Mouse (Mus musculus) CH12.LX (cell line): ENCODE measurements at regions not wholly inside any gene's neighbourhood (a gene's known extent, or its start where the extent isn't known, plus 50 kb on each side); places are given as distances from the start of the nearest gene placed in this dataset.

Experiments
- DNase-seq: peaks from one replicate; pipeline ENCODE4 v3.0.0-alpha.2; 2013; ENCODE audit errors: extremely low read depth
- H3K27ac ChIP-seq: 2 replicates; pipeline ENCODE4 v1.5.1; 2012; ENCODE audit warnings: low read depth, mild to moderate bottlenecking, control low read depth, moderate library complexity; ENCODE audit not compliant: insufficient read depth
- H3K27me3 ChIP-seq: replicated peaks from 2 replicates; pipeline ENCODE3; 2012; ENCODE audit warnings: inconsistent platforms
- H3K36me3 ChIP-seq, 2 experiments: replicated peaks in 1 of 2; 2 replicates each; pipeline versions ENCODE3 to v1.6.1; 2012; ENCODE audit warnings: inconsistent platforms in 1 of 2, low read length in 1 of 2, mild to moderate bottlenecking in 1 of 2, mixed read lengths in 1 of 2, moderate library complexity in 1 of 2; ENCODE audit not compliant: control insufficient read depth in 1 of 2, insufficient read depth in 1 of 2
- H3K4me1 ChIP-seq, 2 experiments: 2 replicates each; pipeline ENCODE4 v1.6.1; 2012; ENCODE audit warnings: inconsistent platforms in 1 of 2, moderate library complexity in 1 of 2; ENCODE audit not compliant: insufficient read depth in 2 of 2, control insufficient read depth in 1 of 2
- H3K4me2 ChIP-seq: 2 replicates; pipeline ENCODE4 v1.6.1; 2012; ENCODE audit warnings: low read depth, mild to moderate bottlenecking, control low read depth; ENCODE audit not compliant: poor library complexity, insufficient read depth, severe bottlenecking
- H3K4me3 ChIP-seq, 3 experiments: fragments of 150-350 bp in 1 of 3; sonication (generic) in 1 of 3; replicated peaks in 1 of 3; 2 replicates each; pipeline versions ENCODE3 to v1.5.1; 2011 to 2012; ENCODE audit warnings: low read depth in 2 of 3, low read length in 2 of 3, mild to moderate bottlenecking in 2 of 3, moderate library complexity in 2 of 3, control low read depth in 1 of 3, improper control_type of control experiment in 1 of 3, inconsistent platforms in 1 of 3, mixed read lengths in 1 of 3; ENCODE audit not compliant: poor library complexity in 1 of 3
- H3K79me2 ChIP-seq: replicated peaks from 2 replicates; pipeline ENCODE4 v1.6.1; 2012; ENCODE audit warnings: mild to moderate bottlenecking, moderate library complexity; ENCODE audit not compliant: control insufficient read depth, poor library complexity, insufficient read depth, severe bottlenecking; ENCODE audit errors: extremely low read depth
- H3K9ac ChIP-seq: 2 replicates; pipeline ENCODE4 v1.6.1; 2012; ENCODE audit warnings: low read depth, mild to moderate bottlenecking, control low read depth, moderate library complexity; ENCODE audit not compliant: insufficient read depth
- H3K9me3 ChIP-seq: replicated peaks from 2 replicates; pipeline ENCODE3; 2012; ENCODE audit warnings: low read length, inconsistent platforms, mixed read lengths
- BHLHE40 ChIP-seq: IDR thresholded peaks from 2 replicates; pipeline ENCODE4 v1.6.1; 2011; ENCODE audit warnings: mild to moderate bottlenecking, low read depth, low read length, improper control_type of control experiment
- CHD1 ChIP-seq: IDR thresholded peaks from 2 replicates; pipeline ENCODE4 v1.6.1; 2012; ENCODE audit warnings: low read depth, low read length, improper control_type of control experiment, inconsistent platforms
- CTCF ChIP-seq, 2 experiments: IDR thresholded peaks in 1 of 2; conservative IDR thresholded peaks in 1 of 2; 2 replicates each; pipeline ENCODE4 v1.5.1; 2011 to 2012; ENCODE audit warnings: low read depth in 2 of 2, low read length in 2 of 2, improper control_type of control experiment in 1 of 2, inconsistent platforms in 1 of 2, mild to moderate bottlenecking in 1 of 2, moderate library complexity in 1 of 2
- EP300 ChIP-seq: IDR thresholded peaks from 2 replicates; pipeline ENCODE4 v1.6.1; 2011; ENCODE audit warnings: low read length, improper control_type of control experiment
- GABPA ChIP-seq: IDR thresholded peaks from 2 replicates; pipeline ENCODE4 v1.6.1; 2012; ENCODE audit warnings: low read depth, low read length, improper control_type of control experiment, inconsistent platforms; ENCODE audit not compliant: insufficient replicate concordance
- IRF4 ChIP-seq: IDR thresholded peaks from 2 replicates; pipeline ENCODE4 v1.6.1; 2014; ENCODE audit warnings: low read depth, mild to moderate bottlenecking, inconsistent platforms, low read length, improper control_type of control experiment
- JUN ChIP-seq: IDR thresholded peaks from 2 replicates; pipeline ENCODE4 v1.6.1; 2011; ENCODE audit warnings: low read depth, mild to moderate bottlenecking, low read length, improper control_type of control experiment, moderate library complexity; ENCODE audit not compliant: insufficient read depth
- JUND ChIP-seq: conservative IDR thresholded peaks from 2 replicates; pipeline ENCODE4 v1.6.1; 2011; ENCODE audit warnings: low read depth, low read length, improper control_type of control experiment
- MAFK ChIP-seq: IDR thresholded peaks from 2 replicates; pipeline ENCODE4 v1.6.1; 2011; ENCODE audit warnings: low read length, improper control_type of control experiment; ENCODE audit not compliant: insufficient replicate concordance
- MAZ ChIP-seq: IDR thresholded peaks from 2 replicates; pipeline ENCODE4 v1.6.1; 2012; ENCODE audit warnings: low read depth, mild to moderate bottlenecking, inconsistent platforms, low read length, improper control_type of control experiment, moderate library complexity
- MEF2A ChIP-seq: IDR thresholded peaks from 2 replicates; pipeline ENCODE4 v1.6.1; 2014; ENCODE audit warnings: low read depth, mild to moderate bottlenecking, inconsistent platforms, low read length, improper control_type of control experiment, borderline replicate concordance
- MXI1 ChIP-seq: IDR thresholded peaks from 2 replicates; pipeline ENCODE4 v1.6.1; 2011; ENCODE audit warnings: mild to moderate bottlenecking, low read depth, low read length, improper control_type of control experiment
- MYC ChIP-seq: IDR thresholded peaks from 2 replicates; pipeline ENCODE4 v1.6.1; 2011; ENCODE audit warnings: low read depth, mild to moderate bottlenecking, improper control_type of control experiment, low read length
- NELFE ChIP-seq: IDR thresholded peaks from 2 replicates; pipeline ENCODE4 v1.6.1; 2011; ENCODE audit warnings: low read depth, low read length, improper control_type of control experiment
- NRF1 ChIP-seq: IDR thresholded peaks from 2 replicates; pipeline ENCODE4 v1.6.1; 2014; ENCODE audit warnings: low read depth, mild to moderate bottlenecking, inconsistent platforms, low read length, improper control_type of control experiment, moderate library complexity
- PAX5 ChIP-seq: IDR thresholded peaks from 2 replicates; pipeline ENCODE4 v1.6.1; 2012; ENCODE audit warnings: low read length, inconsistent platforms, mixed read lengths
- RAD21 ChIP-seq: IDR thresholded peaks from 2 replicates; pipeline ENCODE4 v1.6.1; 2011; ENCODE audit warnings: low read depth, mild to moderate bottlenecking, low read length, improper control_type of control experiment, moderate library complexity
- SMC3 ChIP-seq: IDR thresholded peaks from 2 replicates; pipeline ENCODE4 v1.6.1; 2011; ENCODE audit warnings: low read depth, low read length, improper control_type of control experiment
- UBTF ChIP-seq: IDR thresholded peaks from 2 replicates; pipeline ENCODE4 v1.6.1; 2012; ENCODE audit warnings: low read depth, mild to moderate bottlenecking, inconsistent platforms, low read length, improper control_type of control experiment, moderate library complexity
- USF2 ChIP-seq: conservative IDR thresholded peaks from 2 replicates; pipeline ENCODE4 v1.6.1; 2011; ENCODE audit warnings: low read depth, low read length, improper control_type of control experiment
- ZC3H11A ChIP-seq: IDR thresholded peaks from 2 replicates; pipeline ENCODE4 v1.6.1; 2012; ENCODE audit warnings: low read depth, mild to moderate bottlenecking, inconsistent platforms, low read length, improper control_type of control experiment
- ZMIZ1 ChIP-seq: IDR thresholded peaks from 2 replicates; pipeline ENCODE4 v1.6.1; 2012; ENCODE audit warnings: low read depth, mild to moderate bottlenecking, inconsistent platforms, low read length, improper control_type of control experiment
- dilution Hi-C: fragments of 300-500 bp; cut with MboI; formaldehyde crosslinking; loops from 2 replicates; pipeline ENCODE4 v1.14.3; 2020; ENCODE audit warnings: low sequenced_read_pairs; ENCODE audit not compliant: extremely low pct_unique_long_range_greater_than_20kb, extremely low pct_ligation_motif_present
- in situ Hi-C: fragments of 300-500 bp; cut with MboI; formaldehyde crosslinking; loops from 3 replicates; pipeline ENCODE4 v1.14.3; 2019; ENCODE audit warnings: low sequenced_read_pairs, low pct_ligation_motif_present, low pct_unique_long_range_greater_than_20kb, mixed read lengths

DNA sequence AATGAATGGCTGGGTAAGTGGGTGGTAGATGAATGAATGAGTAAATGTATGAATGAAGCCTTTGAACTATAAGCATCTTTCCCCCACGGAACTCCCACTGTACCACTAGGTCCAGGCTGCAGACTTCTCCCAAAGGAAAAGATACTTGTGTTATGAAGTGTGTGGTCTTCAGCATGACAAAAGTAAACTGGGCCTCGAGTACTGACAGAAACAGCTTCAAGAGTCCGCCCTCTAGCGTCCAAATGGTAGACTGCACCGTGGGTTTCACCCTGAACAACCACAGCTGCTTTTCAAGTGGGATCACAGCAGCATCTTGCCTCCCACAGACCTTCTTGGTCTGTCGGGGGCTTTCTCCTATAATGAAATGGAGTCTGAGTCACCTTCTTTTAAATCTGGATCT lies 54.7 kb upstream of the Ankrd34c start:
- peak; percentile 78 for DNase-seq
- H3K9me3 ChIP-seq = no peaks in the 10 kb centered on the region
- in situ Hi-C loops (no loop called here), dilution Hi-C loops (no loop called here)
- H3K4me3 ChIP-seq = no peak overlapping the region
- peaks cover 4% of the 10 kb centered on the region for H3K27me3 ChIP-seq
- H3K79me2 ChIP-seq = no peaks in the 10 kb centered on the region
- H3K9ac ChIP-seq = no peak overlapping the region
- H3K4me2 ChIP-seq = no peak overlapping the region
- TF ChIP-seq RAD21 (peak; percentile 75), CTCF (conservative IDR thresholded peaks at IDR 0.05 in 1 of 2, IDR thresholded peaks at IDR 0.05 in 1 of 2; ENCODE audit: low read depth in 2 of 2, low read length in 2 of 2) (peak; percentile 89 to 92), SMC3 (peak; percentile 76), MXI1 (no peak), MYC (peak; percentile 51; the same call in 1 of the 2 replicates)
- H3K27ac ChIP-seq = no peak overlapping the region
- no peaks in the 10 kb centered on the region for H3K36me3 ChIP-seq
- peaks cover 18 to 47% of the 10 kb centered on the region in 2 experiments for H3K4me1 ChIP-seq

DNA sequence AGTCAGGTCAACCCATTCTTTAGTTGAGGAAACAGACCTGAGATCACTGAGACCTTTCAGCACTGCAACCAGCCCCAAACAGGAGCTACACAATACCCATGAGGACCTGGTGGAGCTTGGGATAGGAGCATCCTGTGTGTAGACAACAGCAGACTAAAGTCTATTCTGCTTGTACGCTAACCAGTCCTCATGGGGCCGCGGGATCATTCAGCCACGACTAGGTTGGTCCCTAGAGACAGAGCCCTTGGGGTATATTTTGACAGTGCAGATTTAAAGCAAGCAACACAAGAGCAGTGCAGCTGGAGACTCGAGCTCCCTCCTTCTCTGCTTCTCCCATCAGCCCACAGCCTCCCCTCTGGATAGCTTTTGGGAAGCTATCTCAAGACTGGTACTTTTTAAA lies 51.7 kb upstream of the Ankrd34c start:
- H3K4me2 ChIP-seq = peak overlapping the region; percentile 59
- no peak overlapping the region for H3K27ac ChIP-seq
- H3K9ac ChIP-seq = no peak overlapping the region
- no peaks in the 10 kb centered on the region for H3K9me3 ChIP-seq
- DNase-seq = peak; percentile 90
- peaks cover 18 to 52% of the 10 kb centered on the region in 2 experiments for H3K4me1 ChIP-seq
- in situ Hi-C loops = no loop called here
- no peaks in the 10 kb centered on the region for H3K79me2 ChIP-seq
- H3K4me3 ChIP-seq = no peak overlapping the region
- no peaks in the 10 kb centered on the region for H3K36me3 ChIP-seq
- dilution Hi-C loops = no loop called here
- peaks cover 5% of the 10 kb centered on the region for H3K27me3 ChIP-seq
- no peak for TF ChIP-seq GABPA
- 0 out of 2 replicates have a peak, but pooled peaks have one; percentile 7 for TF ChIP-seq IRF4

- dilution Hi-C loops = no loop called here
- H3K4me2 ChIP-seq = no peak overlapping the region
- no peak for TF ChIP-seq USF2
- no peak for TF ChIP-seq MAFK
- no peak for TF ChIP-seq NELFE
- TF ChIP-seq JUN = no peak
- no peak for TF ChIP-seq CTCF (conservative IDR thresholded peaks at IDR 0.05 in 1 of 2, IDR thresholded peaks at IDR 0.05 in 1 of 2; ENCODE audit: low read depth in 2 of 2, low read length in 2 of 2)
- TF ChIP-seq ZC3H11A = no peak
- TF ChIP-seq CHD1 = no peak
- TF ChIP-seq NRF1 = no peak
- no peak for TF ChIP-seq UBTF
- TF ChIP-seq MXI1 = no peak
- TF ChIP-seq MYC = no peak
- TF ChIP-seq ZMIZ1 = no peak
- TF ChIP-seq BHLHE40 = no peak
- TF ChIP-seq PAX5 = no peak
- no peak for TF ChIP-seq MEF2A
- TF ChIP-seq RAD21 = no peak
- no peak for TF ChIP-seq EP300
- TF ChIP-seq MAZ = no peak
- TF ChIP-seq JUND = no peak
- TF ChIP-seq, all 38 proteins: peak for 0
- peak; percentile 41 for DNase-seq
- Histone ChIP-seq H3K9ac (no peak overlapping the region), H3K27ac (no peak overlapping the region), H3K79me2 (no peaks in the 10 kb centered on the region), H3K9me3 (no peaks in the 10 kb centered on the region), H3K27me3 (peaks cover 5% of the 10 kb centered on the region), H3K36me3 (no peaks in the 10 kb centered on the region), H3K4me3 (no peak overlapping the region), H3K4me1 (peaks cover 18 to 52% of the 10 kb centered on the region in 2 experiments)
- in situ Hi-C loops = no loop called here
Measured at GRCm38 (mm10) chr9:89788651-89789050, 50.4 kb upstream of the Ankrd34c start.
